Mouse (Mus musculus) Muller cell, postnatal 12 days (primary cell): Measurements from ENCODE around the gene Utp14a.
"Not testable (repeated sequence)": the region's sequence is repeated elsewhere in the genome, so short reads cannot be mapped to it uniquely, and the experiment has no call there.

Experiments
- DNase-seq: peaks from one replicate; pipeline ENCODE4 v3.0.0-alpha.2; 2015; ENCODE audit errors: inconsistent ontology term

The Utp14a gene

DNA sequence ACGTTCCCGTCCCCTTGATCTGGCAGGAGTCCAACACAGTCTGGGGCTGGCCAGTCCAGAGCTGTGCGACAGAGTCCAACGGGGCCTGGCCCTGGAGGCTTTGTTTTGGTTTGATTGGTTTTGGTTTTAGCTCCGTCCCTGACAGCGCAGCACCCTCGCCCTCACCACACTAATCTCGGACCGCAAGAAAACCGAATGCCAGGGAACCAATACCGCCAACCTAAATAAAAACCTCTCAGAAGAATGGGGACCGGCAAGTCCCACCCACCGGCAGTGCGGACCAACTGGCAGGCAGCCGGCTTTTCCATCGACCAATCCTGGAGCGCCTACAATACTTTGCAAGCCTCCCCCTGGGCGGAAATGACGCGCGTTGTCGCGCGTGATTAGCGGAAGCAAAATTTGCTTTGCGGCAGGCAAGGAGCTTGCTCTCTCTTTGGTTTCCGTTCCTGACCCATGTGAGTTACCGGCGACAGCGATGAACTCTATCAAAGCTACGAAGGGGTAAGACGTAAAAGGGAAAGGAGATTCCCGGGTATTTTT, at the start of gene Utp14a:
TSS of gene Utp14a (plus strand) at position 395 of the 540 bp plus-strand sequence.
- DNase-seq = peak; percentile 93

DNA sequence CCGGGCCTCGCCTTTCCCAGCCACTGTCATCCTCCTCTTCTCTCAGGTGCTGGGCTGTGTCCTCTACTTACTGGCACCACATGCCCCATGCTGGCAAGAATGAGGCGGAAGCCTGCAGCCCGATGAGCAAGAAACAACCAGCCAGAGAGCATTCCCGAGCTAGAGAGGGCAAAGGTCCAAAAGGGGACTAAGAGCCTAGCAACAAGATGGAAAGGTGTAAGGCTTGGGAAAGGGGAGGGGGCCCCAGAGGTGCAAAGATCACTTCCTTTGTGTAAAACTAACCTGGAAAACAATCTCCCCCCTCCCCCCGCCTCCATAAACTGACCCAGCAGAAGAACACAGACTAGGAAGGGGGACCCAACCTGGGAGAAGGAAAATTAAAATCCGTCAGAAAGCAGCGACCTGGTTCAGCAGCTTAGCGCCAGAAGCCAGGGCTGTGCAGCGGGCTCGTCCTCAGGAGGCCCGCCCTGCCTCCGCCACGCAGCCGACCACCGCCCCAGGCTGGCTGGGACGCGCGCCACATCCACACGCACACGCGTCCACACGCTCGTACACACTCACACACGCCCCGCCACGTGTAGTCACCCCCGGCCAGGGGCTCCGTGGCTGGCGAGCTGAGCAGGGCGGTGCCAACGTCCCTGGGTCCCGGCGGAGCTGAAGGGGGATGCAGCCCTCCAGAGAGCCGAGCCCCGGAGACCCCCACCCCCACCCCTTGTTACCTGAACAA, 48.7 kb upstream of the Utp14a start:
- peak; percentile 7 for DNase-seq

DNA sequence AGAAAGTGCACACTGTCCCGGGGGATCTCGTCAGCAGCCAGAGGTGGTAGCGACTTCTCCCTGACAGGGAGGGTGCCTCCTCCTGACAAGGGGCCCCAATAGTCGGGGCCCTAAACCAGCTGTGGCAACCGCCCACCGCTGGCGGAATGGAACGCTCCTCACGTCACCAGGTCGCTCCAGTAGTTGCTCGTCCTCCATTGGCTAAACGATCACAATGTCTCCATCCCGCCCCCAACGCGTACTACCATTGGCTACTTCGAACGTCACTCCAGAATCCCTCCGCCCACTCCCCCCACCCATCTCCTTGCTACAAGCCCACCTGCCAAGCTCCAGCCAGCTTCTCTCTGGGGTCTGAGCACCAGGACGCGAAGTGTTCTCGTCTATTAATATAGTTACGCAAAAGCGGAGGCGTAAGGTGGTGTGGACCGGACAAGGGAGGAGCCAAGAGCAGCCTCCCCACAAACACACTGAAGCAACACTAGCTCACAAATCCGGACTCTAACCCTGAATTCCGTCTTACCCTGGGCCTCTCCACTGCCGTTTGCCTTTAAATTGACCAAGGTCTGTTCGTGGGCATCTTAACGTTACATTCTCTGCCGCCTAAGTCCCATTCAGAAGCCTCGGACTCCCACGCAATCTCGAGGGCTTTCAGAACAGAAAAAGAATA, 48.0 kb upstream of the Utp14a start, which contains the start of gene Zdhhc9:
TSS of gene Zdhhc9 (minus strand) at position 360 of the 667 bp plus-strand sequence.
- DNase-seq = peak; percentile 84

DNA sequence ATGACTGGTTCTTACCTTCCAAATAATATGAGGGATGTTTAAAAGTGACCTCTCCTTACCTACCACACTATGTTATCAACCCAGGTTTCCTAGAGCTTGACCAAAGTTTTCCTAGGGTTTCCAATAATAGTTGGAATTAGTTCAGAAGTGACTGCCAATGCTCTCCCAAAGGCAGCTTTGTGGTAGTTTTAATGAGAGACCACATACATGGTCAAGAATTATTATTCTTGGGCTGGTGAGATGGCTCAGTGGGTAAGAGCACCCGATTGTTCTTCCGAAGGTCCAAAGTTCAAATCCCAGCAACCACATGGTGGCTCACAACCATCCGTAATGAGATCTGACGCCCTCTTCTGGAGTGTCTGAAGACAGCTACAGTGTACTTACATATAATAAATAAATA, 46.9 kb upstream of the Utp14a start:
- not testable (repeated sequence) for DNase-seq

DNA sequence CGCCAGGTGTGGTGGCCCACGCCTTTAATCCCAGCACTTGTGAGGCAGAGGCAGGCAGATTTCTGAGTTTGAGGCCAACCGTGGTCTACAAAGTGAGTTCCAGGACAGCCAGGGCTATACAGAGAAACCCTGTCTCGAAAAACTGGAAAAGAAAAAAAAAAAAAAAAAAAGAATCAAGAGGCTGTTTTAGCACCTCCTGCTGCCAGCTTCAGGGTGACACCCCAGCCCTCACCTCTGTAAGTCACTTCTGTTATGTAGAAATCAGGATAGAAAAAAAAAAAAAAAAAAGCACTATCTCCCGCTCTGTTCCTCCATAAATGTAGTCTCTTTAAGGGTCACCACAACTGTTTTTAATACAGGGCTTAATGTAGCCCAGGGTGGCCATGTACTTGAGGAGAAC, 37.2 kb upstream of the Utp14a start:
- DNase-seq = no peak

DNA sequence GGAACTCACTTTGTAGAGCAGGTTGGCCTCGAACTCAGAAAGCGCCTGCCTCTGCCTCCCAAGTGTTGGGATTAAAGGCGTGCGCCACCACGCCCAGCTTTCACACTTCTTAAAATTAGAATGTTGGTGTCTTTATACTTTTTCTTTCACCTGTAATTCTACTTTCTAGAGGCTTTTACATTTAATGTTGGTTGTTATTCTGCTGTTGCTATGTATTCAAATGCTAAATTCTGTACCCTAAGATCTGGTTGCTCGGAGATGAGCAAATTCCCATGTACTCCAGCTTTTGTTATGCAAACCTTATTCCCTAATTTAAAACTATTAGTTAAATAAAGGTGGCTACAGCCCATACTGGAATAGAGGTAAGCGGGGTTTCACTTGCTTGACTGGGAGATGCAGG, 34.0 kb upstream of the Utp14a start:
- DNase-seq = no peak

DNA sequence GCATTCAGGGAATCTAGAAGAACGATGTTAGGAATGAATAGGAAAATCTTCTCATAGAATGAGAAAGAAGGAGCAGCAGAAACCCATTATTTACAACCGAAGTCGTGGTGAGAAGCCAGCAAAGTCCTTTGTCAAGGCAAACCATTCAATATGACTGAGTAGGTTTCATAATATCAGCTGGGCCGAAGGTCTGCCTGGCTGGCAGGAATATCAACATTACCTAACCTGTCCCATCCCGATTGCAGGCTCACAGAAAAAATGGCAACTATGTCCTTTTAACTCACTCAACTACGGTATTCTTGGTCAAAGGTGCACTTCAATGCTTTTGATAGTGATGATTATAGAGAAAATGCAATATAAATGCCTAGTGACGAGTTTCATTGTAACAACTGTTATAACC, 30.4 kb upstream of the Utp14a start:
- DNase-seq = no peak

DNA sequence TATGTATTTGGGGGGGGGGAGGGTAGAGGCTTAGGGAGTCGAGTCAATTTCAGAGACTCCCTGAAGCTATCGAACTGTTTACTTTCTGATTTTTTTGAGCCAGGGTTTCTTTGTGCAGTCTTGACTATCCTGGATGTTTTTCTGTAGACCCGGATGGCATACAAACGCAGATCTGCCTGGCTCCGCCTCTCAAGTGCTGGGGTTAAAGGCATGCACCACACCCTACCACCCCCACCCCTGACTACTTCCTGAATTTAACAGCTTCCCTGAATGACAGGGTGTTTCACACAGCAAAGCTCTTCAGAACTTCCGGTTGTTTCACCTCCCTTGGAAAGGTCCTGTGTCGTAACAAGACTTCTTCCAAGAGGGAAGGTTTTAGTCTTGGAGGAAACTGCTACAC, 22.2 kb upstream of the Utp14a start:
- no peak for DNase-seq

DNA sequence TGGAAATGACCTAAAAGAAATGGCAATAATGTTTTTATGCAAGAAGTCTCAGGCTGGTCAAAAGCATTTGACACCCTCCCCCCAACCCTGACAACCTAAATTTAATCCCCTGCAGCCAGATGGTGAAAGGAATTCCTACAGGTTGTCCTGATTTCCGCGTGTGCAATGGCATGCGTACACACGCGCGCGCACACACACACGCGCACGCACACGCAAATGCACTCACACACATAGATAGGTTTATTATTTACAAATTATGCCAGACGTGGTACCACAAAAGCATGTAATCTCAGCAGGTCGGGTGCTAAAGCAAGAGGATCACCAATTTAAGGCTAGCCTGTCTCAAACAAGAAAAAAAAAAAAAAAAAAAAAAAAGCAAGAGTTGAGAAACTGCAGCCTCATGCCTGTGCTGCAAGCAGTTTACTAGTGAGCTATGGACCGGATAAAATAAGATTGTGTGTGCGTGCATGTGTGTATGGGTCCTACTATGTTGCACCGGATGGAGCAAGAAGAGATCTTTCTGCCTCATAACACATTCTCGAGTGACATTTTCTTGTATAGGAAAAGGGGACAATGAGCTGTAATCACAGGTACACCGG, 733 bp upstream of the Utp14a start:
- DNase-seq = no peak

DNA sequence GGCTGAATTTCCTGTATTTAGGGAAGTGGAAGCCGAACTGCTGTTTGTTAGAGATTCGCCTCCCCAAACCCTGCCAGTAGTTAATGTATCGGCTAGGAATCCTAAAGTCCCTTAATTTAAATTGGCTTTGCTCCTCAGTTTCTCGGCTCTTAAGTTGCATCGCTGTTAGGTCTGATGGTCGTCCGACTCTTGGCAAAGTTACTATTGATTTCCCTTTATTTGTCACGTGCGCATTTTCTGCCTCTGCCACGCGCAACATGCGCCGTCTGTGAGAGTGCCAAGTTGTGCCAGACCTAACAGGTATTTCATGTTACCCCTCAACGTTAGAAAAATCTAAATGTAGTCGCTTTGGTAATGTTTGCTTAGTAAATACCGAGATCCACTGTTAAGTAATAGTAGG, 349 bp downstream of the Utp14a start:
- DNase-seq = no peak

DNA sequence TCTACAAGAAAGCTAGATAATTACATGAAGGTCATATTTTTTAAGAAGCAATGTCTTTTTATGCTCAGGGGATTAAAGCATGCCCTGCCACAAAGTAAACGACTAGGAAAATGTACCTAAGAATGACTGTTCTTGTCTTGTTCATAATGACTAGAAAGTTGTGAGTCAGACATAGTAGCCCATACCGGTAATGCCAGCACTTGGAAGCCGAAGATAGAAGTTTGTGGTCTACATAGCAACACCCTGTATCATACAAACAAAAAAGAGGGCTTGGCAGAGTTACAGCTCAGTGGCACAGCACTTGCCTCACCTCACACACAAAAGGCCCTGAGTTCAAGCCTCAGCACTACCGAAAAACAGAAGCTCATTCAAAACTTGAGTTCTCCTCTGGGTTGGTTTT, 15.0 kb downstream of the Utp14a start:
- peak; percentile 66 for DNase-seq

DNA sequence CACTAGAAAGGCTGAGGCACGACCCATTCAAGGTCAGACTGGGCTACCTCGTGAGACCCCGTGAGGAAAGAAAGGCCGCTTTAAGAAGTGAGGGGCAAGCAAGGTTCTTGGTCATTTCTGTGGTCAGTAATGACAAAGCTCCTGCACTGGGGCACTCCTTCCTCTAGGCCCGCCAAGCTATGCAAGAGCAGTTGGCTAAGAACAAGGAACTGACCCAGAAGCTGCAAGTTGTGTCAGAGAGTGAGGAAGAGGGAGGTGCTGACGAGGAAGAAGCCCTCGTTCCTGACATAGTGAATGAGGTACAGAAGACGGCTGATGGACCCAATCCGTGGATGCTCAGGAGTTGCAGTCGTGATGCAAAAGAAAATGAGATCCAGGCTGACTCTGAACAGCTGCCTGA, 18.0 kb downstream of the Utp14a start:
- DNase-seq = no peak

DNA sequence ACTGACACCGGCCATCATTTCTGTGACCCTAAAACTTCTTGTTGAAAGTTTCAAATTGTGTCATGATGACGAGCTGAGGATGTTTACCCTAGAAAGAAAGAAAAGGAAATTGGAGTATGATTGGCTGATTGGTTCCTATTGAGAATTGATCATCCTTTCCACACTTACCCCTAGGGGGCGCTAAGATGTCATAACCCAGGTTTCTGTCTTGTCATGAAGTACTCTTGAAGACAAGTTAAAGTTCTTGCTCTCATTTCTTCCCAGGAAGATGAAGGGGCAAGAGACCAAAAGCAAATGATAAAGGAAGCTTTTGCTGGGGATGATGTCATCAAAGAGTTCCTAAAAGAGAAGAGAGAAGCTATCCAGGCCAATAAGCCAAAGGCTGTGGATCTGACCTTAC, 21.4 kb downstream of the Utp14a start:
- no peak for DNase-seq

DNA sequence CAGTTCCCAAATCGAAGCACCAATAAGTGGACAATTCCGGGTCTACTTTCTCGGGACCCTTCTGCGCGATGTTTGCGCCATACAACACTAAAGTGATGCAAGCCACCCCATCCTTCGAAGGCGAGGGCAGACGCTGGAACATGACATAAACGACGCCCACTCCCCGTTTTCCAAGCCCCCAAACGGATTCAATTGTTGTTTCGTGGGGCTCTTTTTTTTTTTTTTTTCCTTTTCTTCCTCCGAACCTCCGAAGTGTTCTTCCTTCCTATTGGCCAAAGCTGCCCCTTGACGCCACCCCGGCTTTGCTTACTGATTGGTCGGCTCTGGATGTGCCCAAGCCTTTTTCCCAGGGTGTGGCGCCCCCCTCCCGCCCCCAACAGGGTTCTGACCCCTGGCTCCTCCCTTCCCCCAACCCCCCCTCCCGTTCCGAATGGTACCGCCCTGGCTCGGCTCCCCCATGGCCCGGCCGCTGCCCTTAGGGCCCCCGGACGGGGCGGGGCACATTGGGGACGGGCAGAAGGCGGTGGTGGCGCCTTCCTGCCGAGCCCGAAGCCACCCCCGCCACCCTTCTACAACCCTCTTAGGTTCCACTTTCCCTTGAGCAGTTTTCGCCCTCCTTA, 27.8 kb downstream of the Utp14a start:
- DNase-seq = peak; percentile 96

DNA sequence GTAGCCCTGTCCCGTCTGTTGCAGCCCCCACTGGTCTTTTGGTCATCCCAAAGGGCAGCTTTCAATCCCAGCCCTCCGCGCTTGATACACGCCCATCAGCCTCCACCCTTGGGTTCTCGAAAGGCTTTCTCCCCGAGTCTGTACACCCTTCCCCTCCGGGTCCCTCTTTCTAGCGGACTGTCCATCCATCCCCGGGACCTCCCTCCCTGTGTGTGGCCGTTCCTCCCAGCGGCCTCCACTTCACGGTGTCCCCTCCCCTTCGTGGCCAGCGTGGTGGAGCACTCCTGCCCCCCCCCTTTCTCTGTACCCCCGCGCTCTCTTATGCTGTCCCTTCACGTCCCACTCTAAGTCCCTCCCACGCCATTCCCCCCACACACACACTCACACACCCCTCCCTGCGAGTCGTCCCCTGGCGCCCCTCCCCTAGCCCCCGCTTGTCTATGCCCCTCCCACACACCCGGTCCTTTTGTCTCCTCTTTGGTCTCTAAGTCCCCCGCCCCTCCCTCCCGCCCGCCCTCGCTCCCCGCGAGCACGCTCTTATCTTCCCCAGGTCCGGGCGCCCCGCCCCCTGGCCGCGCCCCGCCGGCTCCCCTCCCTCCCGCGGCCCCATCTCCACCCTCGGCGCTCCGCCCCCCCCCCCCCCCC, 28.5 kb downstream of the Utp14a start:
- peak; percentile 93 for DNase-seq

DNA sequence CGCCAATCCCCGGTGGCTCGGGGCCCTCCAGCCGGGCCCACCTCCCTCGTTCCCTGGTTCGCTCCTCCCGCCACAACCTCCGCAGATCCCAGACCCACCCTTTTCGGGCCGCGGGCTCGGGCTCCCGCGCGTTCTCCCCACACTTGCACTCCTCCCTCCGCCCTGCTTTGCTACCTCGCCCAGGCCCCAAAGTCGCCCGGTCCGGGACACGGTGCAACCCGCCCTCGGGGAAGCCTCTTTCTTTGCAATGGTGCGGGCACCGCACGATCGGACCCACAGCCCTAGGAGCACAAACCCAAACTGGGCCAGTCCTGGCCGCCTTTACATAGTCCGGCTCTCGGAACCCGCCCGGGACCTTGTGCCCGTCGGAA, 29.0 kb downstream of the Utp14a start:
- DNase-seq = no peak

DNA sequence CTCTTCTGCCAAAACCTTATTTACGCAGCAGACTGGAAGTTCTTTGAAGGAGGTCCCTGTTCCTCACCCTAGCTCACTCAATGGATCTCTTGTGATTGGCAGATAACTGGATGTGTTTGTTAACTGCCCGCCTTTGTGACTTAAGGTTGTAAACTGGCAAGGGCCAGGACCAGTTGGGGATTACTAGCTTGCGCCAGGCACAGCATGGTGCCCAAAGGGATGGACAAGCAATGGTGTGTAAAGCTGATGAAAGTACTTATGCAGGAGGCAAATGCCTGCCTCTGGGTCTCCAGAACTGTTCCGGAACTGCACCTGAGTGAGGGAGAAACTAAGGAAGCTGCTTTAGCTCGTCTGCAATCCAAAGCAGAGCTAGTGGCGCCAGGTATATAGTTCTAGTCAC, 29.8 kb downstream of the Utp14a start:
- DNase-seq = no peak

DNA sequence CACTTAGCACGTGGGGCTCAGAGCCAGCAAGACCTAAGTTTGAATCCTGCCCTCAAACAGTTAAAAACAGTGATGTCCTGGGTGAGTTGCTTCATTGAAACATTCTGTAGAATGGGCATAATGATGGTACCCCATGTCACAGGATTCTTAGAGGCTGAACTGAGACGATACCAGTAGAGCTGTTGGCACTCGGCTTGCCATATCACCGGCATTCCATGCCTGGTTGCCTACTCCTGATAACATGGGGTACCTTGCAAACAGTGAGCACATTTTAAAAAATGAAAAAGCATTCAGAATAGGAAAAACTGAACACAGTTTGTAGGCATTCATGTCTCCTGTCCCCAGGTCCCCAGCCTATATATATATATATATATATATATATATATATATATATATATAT, 31.3 kb downstream of the Utp14a start:
- DNase-seq = no peak

DNA sequence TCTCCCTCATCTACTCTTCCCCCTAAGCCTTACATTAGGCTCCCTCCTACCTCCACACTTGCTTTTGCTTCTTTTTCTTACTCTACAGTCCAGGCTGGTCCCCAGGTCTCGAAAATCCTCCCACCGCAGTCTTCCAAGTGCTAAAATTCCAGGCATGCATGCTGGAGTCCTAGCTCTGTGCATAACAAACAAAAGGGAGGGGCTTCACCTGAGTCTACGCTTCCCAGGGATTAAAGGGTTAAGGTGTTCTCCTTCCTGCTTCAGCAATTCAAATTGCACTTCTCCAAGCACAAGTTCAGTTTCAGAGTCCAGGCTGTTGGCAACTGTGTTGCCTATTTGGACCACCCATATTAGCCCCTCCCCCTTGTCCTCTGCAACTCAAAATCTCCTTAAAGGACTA, 34.8 kb downstream of the Utp14a start:
- no peak for DNase-seq

DNA sequence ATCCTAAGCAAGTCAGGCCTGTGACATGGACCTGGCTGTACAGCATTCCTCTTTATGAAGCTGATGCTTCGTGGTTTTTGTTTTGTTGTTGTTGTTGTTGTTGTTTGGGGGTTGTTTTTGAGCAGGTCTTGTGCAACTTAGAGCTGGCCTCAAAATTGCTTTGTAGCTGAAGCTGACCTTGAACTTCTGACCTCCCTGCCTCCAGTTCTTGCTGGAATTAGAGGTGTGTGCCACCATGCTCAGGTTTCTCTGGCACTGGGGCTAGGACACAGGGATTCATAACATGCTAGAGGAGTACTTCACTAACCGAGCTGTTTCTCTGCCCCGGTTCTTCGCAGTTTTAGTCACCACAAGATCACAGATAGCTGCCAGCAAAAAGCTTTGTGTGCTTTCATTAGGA, 48.7 kb downstream of the Utp14a start:
- no peak for DNase-seq

DNA sequence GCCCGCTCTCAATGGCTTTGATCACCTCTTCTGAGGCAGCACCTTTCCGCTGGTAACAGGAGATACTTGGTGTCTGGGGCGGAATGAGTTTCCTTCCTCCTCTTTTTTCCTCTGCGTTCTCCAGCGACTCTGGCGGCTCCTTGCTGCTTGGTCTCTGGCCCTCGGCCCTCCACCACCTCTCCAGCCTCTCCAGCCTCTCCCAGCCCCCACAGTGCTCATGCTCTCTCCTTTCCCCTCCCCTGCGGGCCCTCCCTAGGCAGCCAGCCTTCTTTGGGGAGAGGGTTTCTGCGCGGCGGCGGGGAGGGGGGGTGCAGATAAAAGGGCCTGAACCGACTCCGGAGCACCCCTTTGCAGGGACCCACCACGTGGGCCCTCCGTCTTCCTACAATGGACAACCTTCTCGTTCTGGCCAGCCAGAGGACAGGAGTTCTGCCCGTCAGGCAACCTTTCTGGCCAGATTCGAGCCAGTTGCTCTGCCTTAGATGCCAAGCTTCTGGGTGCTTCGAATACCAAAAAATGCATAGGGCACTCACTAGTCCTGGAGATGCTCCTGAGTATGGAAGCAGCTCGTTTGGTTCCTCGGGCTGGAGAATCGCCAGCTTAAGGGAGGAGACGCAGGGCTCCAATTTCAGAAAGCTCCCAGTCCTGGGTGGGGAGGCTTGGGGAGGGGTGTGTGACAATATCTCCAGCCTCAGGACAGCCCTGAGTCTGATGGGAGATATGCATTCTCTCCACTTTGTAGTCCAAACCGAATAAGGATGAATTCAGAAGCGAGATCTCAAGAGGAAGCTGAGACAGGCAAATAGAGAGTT, 54.2 kb downstream of the Utp14a start:
- no peak for DNase-seq
